Mouse (Mus musculus) MEL (cell line): ENCODE measurements around the gene Spg11.

ENCODE experiments used
- CTCF ChIP-seq, 3 experiments: IDR thresholded peaks in 2 of 3; conservative IDR thresholded peaks in 1 of 3; 2 replicates each; pipeline ENCODE4 v1.5.1; 2011 to 2012; ENCODE audit warnings: low read length in 3 of 3, low read depth in 2 of 3, mild to moderate bottlenecking in 2 of 3, improper control_type of control experiment in 1 of 3, inconsistent platforms in 1 of 3, mixed read lengths in 1 of 3, moderate library complexity in 1 of 3; ENCODE audit not compliant: control insufficient read depth in 1 of 3, insufficient read depth in 1 of 3, poor library complexity in 1 of 3, severe bottlenecking in 1 of 3
- MAFK ChIP-seq: IDR thresholded peaks from 2 replicates; pipeline ENCODE4 v1.6.1; 2011; ENCODE audit warnings: low read depth, mild to moderate bottlenecking, low read length, improper control_type of control experiment, borderline replicate concordance
- MXI1 ChIP-seq: IDR thresholded peaks from 2 replicates; pipeline ENCODE4 v1.6.1; 2011; ENCODE audit warnings: mild to moderate bottlenecking, low read depth, low read length, improper control_type of control experiment
- NELFE ChIP-seq: IDR thresholded peaks from 2 replicates; pipeline ENCODE4 v1.6.1; 2011; ENCODE audit warnings: low read depth, low read length, improper control_type of control experiment
- NRF1 ChIP-seq: IDR thresholded peaks from 2 replicates; pipeline ENCODE4 v1.6.1; 2014; ENCODE audit warnings: low read depth, mild to moderate bottlenecking, inconsistent platforms, low read length, improper control_type of control experiment, moderate library complexity; ENCODE audit not compliant: poor library complexity, insufficient read depth, severe bottlenecking
- POLR2A ChIP-seq, 2 experiments: IDR thresholded peaks; 2 replicates each; pipeline ENCODE4 v1.6.1; 2011 to 2012; ENCODE audit warnings: low read length in 2 of 2, mild to moderate bottlenecking in 2 of 2, control low read depth in 1 of 2, improper control_type of control experiment in 1 of 2, low read depth in 1 of 2, moderate library complexity in 1 of 2; ENCODE audit not compliant: control insufficient read depth in 1 of 2, insufficient read depth in 1 of 2, poor library complexity in 1 of 2
- RCOR1 ChIP-seq: IDR thresholded peaks from 2 replicates; pipeline ENCODE4 v1.6.1; 2012; ENCODE audit warnings: low read depth, mild to moderate bottlenecking, inconsistent platforms, low read length, improper control_type of control experiment
- SIN3A ChIP-seq: IDR thresholded peaks from 2 replicates; pipeline ENCODE4 v1.6.1; 2012; ENCODE audit warnings: low read length, improper control_type of control experiment, inconsistent platforms
- UBTF ChIP-seq: IDR thresholded peaks from 2 replicates; pipeline ENCODE4 v1.6.1; 2012; ENCODE audit warnings: low read depth, mild to moderate bottlenecking, inconsistent platforms, low read length, improper control_type of control experiment, moderate library complexity, borderline replicate concordance; ENCODE audit not compliant: insufficient read depth

DNA sequence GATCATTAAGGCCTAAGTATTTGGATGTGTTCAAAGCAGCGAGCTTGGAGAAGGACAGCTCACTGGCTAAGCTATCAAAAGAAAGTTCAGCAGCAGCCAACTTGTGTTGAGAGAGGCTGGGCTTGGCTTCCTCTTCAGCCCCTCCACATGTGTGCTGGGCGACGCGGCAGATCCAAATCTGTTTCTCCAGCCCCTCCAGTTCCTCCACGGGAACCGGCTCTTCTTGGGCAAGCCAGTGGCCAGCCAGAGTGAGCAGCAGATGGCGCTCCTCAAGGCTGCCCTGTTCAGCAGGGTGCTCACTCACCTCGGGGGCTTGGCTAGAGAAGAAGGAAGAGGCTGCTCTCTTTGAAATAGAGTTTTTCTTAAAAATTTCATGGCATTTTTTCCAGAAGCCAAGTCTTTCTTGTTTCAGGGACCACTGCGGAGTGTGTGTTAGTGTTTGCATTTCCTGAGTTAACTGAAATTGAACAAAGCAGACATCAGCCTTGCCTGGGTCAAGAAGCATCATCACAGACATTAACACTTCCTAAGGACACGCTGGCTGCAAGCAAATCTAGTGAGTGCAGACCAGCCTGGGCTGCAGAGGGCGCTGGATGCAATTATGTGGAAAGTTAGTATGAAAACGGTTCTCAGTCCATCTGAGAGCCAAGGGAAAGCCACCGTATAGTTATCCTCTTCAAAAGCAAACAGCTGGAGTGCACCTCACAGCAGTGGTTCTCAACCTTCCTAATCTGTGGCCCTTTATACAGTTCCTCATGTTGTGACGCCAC is 52.8 kb downstream of the Spg11 start:
- no peak for TF ChIP-seq NELFE
- peak; percentile 27 to 81 (median 70); a peak in 5 of 6 replicates for TF ChIP-seq CTCF (IDR thresholded peaks at IDR 0.05 in 2 of 3, conservative IDR thresholded peaks at IDR 0.05 in 1 of 3; ENCODE audit: control insufficient read depth in 1 of 3, insufficient read depth in 1 of 3, low read depth in 2 of 3, low read length in 3 of 3, poor library complexity in 1 of 3, severe bottlenecking in 1 of 3)
- TF ChIP-seq POLR2A (IDR thresholded peaks at IDR 0.05; ENCODE audit: control insufficient read depth in 1 of 2, insufficient read depth in 1 of 2, low read depth in 1 of 2, low read length in 2 of 2, poor library complexity in 1 of 2), result no peak
- TF ChIP-seq MXI1, result no peak
- TF ChIP-seq NRF1, result no peak
- no peak for TF ChIP-seq RCOR1
- TF ChIP-seq UBTF, result no peak
- TF ChIP-seq MAFK, result no peak
- no peak for TF ChIP-seq SIN3A
